12 mouse cellular contexts compared by ENCODE assay signal in the genomic region with DNA sequence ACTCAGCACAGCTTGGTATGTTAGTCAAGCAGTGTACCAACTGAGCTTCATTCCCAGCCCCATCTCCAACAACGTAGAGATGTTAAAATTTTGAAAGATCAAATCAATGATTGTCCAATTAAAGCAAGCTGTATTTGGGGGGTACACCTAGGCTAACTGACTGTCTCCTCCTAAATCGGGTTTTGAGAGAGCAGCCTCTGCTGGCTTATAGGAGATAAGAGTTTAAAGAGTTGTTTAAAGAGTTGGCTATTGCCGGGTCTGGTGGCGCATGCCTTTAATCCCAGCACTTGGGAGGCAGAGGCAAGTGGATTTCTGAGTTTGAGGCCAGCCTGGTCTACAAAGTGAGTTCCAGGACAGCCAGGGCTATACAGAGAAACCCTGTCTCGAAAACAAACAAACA. TPM values are rescaled to one million over a fixed set of nuclear protein-coding genes. Genes with fewer than 3 reads are reported as not detected.
DNase-seq lines count a peak whose midpoint lies in the region; ATAC-seq and TF ChIP-seq lines count a peak whose summit lies in the region.
"Not testable (repeated sequence)": the region's sequence is repeated elsewhere in the genome, so short reads cannot be mapped to it uniquely, and the experiment has no call there.
"Had no signal": no experiment of that assay in that cellular context is flagged by ENCODE, and none has a peak within 500 bp of the region (broad histone marks: within the 10 kb centered on the region; RNA-seq: fewer than 3 reads in every experiment).

No protein-coding gene starts in this region.

- H3K4me2 ChIP-seq in forebrain, embryonic 12.5 days: peak overlapping the region; percentile 83
- peak overlapping the region; percentile 83 for H3K4me2 ChIP-seq in heart, embryonic 13.5 days
- peak overlapping the region; percentile 71; the same call in 1 of the 2 replicates for H3K4me2 ChIP-seq in limb, embryonic 11.5 days (ENCODE audit: low read depth, severe bottlenecking)
- peak overlapping the region; percentile 75 for H3K4me2 ChIP-seq in lung, embryonic 14.5 days
- H3K4me2 ChIP-seq in midbrain, postnatal 0 days (ENCODE audit: low read depth, low read length, poor library complexity, severe bottlenecking): peak overlapping the region; percentile 80

- H3K36me3 ChIP-seq in forebrain, embryonic 12.5 days (replicated peaks); heart, embryonic 13.5 days; limb, embryonic 11.5 days (ENCODE audit: control insufficient read depth, insufficient read depth, low read length); lung, embryonic 14.5 days (ENCODE audit: insufficient read depth); midbrain, postnatal 0 days (ENCODE audit: insufficient read depth, low read length): not testable (repeated sequence)

- peak overlapping the region; percentile 50; the same call in 1 of the 2 replicates for H3K4me3 ChIP-seq in brown adipose tissue, adult 24 weeks (ENCODE audit: insufficient read depth, low read depth, low read length)
- H3K4me3 ChIP-seq in forebrain, embryonic 12.5 days (replicated peaks); limb, embryonic 11.5 days (ENCODE audit: low read depth, low read length): not testable (repeated sequence)
- peak overlapping the region; percentile 96; the same call in 1 of the 2 replicates for H3K4me3 ChIP-seq in heart, embryonic 13.5 days
- H3K4me3 ChIP-seq in lung, embryonic 14.5 days (ENCODE audit: low read depth, low read length): peak overlapping the region; percentile 97
- peak overlapping the region; percentile 90 for H3K4me3 ChIP-seq in midbrain, postnatal 0 days (ENCODE audit: low read depth, low read length)

- peak overlapping the region; percentile 79; the same call in 1 of the 2 replicates for H3K27ac ChIP-seq in brown adipose tissue, adult 24 weeks (replicated peaks; ENCODE audit: low read depth, low read length)
- not testable (repeated sequence) for H3K27ac ChIP-seq in forebrain, embryonic 12.5 days; heart, embryonic 13.5 days (replicated peaks); limb, embryonic 11.5 days (replicated peaks; ENCODE audit: low read depth, low read length); lung, embryonic 14.5 days (ENCODE audit: low read depth)
- H3K27ac ChIP-seq in midbrain, postnatal 0 days (ENCODE audit: low read depth, low read length): peak overlapping the region; percentile 79; the same call in 1 of the 2 replicates

- H3K27me3 ChIP-seq in forebrain, embryonic 12.5 days; heart, embryonic 13.5 days (replicated peaks); limb, embryonic 11.5 days (ENCODE audit: control insufficient read depth, insufficient read depth, low read length); lung, embryonic 14.5 days (ENCODE audit: insufficient read depth, low read length); midbrain, postnatal 0 days (ENCODE audit: insufficient read depth, low read length): not testable (repeated sequence)

- H3K4me1 ChIP-seq in brown adipose tissue, adult 24 weeks (ENCODE audit: control insufficient read depth, insufficient read depth, insufficient read length, low read length); limb, embryonic 11.5 days (ENCODE audit: control insufficient read depth, insufficient read depth, low read length); lung, embryonic 14.5 days (ENCODE audit: insufficient read depth); midbrain, postnatal 0 days (ENCODE audit: insufficient read depth, low read length): not testable (repeated sequence)
- H3K4me1 ChIP-seq in forebrain, embryonic 12.5 days: peaks cover 30% of the 10 kb centered on the region
- H3K4me1 ChIP-seq in heart, embryonic 13.5 days: peaks cover 32% of the 10 kb centered on the region

- not testable (repeated sequence) for ATAC-seq in forebrain, embryonic 12.5 days (ENCODE audit: low FRiP score); heart, embryonic 13.5 days (ENCODE audit: extremely low read depth, insufficient number of reproducible peaks, low FRiP score, low TSS enrichment); limb, embryonic 11.5 days (ENCODE audit: insufficient number of reproducible peaks, low FRiP score, low TSS enrichment, low read depth); lung, embryonic 14.5 days (ENCODE audit: insufficient read depth); midbrain, postnatal 0 days (ENCODE audit: low FRiP score)

- 80% methylated on average over 5 of the region's 5 CpGs for WGBS in forebrain, embryonic 12.5 days
- 69% methylated on average over 5 of the region's 5 CpGs for WGBS in heart, embryonic 13.5 days
- WGBS in limb, embryonic 11.5 days: 77% methylated on average over 5 of the region's 5 CpGs
- 69% methylated on average over 5 of the region's 5 CpGs for WGBS in lung, embryonic 14.5 days
- 83% methylated on average over 5 of the region's 5 CpGs for WGBS in midbrain, postnatal 0 days

- not testable (repeated sequence) for H3K9me3 ChIP-seq in forebrain, embryonic 12.5 days; heart, embryonic 13.5 days; limb, embryonic 11.5 days (ENCODE audit: control insufficient read depth, low read length); lung, embryonic 14.5 days (ENCODE audit: low read depth, low read length); midbrain, postnatal 0 days (ENCODE audit: low read length)

- not testable (repeated sequence) for H3K9ac ChIP-seq in forebrain, embryonic 12.5 days; heart, embryonic 13.5 days; limb, embryonic 11.5 days (ENCODE audit: low read length); midbrain, postnatal 0 days (replicated peaks; ENCODE audit: low read length, poor library complexity, severe bottlenecking)
- 0 out of 2 replicates have a peak overlapping the region, but pooled peaks have one; percentile 92 for H3K9ac ChIP-seq in lung, embryonic 14.5 days

- peak; percentile 24 for DNase-seq in induced T-regulatory cell, adult 2 months (ENCODE audit: low read depth)
- DNase-seq in limb, embryonic 11.5 days (ENCODE audit: low spot score); lung, embryonic 14.5 days; midbrain, postnatal 0 days (ENCODE audit: low spot score): not testable (repeated sequence)

- TF ChIP-seq CTCF in lung, embryonic 14.5 days (IDR thresholded peaks at IDR 0.05; ENCODE audit: low read depth); midbrain, postnatal 0 days (IDR thresholded peaks at IDR 0.05): not testable (repeated sequence)

RNA-seq across cellular contexts. Expression of a gene that starts 0.8 kb away (rescaled TPM):
- polyA plus RNA-seq in brown adipose tissue, adult 24 weeks (2012; ENCODE audit: insufficient read depth, insufficient read length, missing spikeins): 33.6 and 44.6 TPM in 2 replicates
- polyA plus RNA-seq in forebrain, embryonic 12.5 days (2016; fragmentation: Nextera tagmentation; extraction: Ambion mirVana): 41.3 and 41.7 TPM in 2 replicates
- polyA plus RNA-seq in heart, embryonic 13.5 days (2015; fragmentation: Nextera tagmentation; extraction: Ambion mirVana): 30.9 and 36.5 TPM in 2 replicates
- polyA plus RNA-seq in limb, embryonic 11.5 days (2014; fragmentation: Nextera tagmentation; extraction: Ambion mirVana): 39.2 and 41.3 TPM in 2 replicates
- 41.2 and 42.2 TPM in 2 replicates for polyA plus RNA-seq in lung, embryonic 14.5 days (2014; fragmentation: Nextera tagmentation; extraction: Ambion mirVana)
- total RNA-seq in midbrain, postnatal 0 days (2014; rRNA removed): 37.5 and 38.9 TPM in 2 replicates
- polyA plus RNA-seq in midbrain, postnatal 0 days (2015; fragmentation: Nextera tagmentation; extraction: Ambion mirVana): 37.1 and 38.3 TPM in 2 replicates

RNA-seq across cellular contexts. Expression of a gene that starts 0.8 kb away (rescaled TPM):
- 4.4 and 4.5 TPM in 2 replicates for polyA plus RNA-seq in brown adipose tissue, adult 24 weeks (2012; ENCODE audit: insufficient read depth, insufficient read length, missing spikeins)
- 9.0 and 9.3 TPM in 2 replicates for polyA plus RNA-seq in forebrain, embryonic 12.5 days (2016; fragmentation: Nextera tagmentation; extraction: Ambion mirVana)
- 4.1 and 4.2 TPM in 2 replicates for polyA plus RNA-seq in heart, embryonic 13.5 days (2015; fragmentation: Nextera tagmentation; extraction: Ambion mirVana)
- 9.5 and 9.9 TPM in 2 replicates for polyA plus RNA-seq in limb, embryonic 11.5 days (2014; fragmentation: Nextera tagmentation; extraction: Ambion mirVana)
- polyA plus RNA-seq in lung, embryonic 14.5 days (2014; fragmentation: Nextera tagmentation; extraction: Ambion mirVana): 6.2 and 6.6 TPM in 2 replicates
- total RNA-seq in midbrain, postnatal 0 days (2014; rRNA removed): 3.1 and 5.4 TPM in 2 replicates
- polyA plus RNA-seq in midbrain, postnatal 0 days (2015; fragmentation: Nextera tagmentation; extraction: Ambion mirVana): 3.2 and 4.0 TPM in 2 replicates

RNA-seq across cellular contexts. Expression of a gene that starts 2.9 kb away (rescaled TPM):
- 16.9 and 18.7 TPM in 2 replicates for polyA plus RNA-seq in brown adipose tissue, adult 24 weeks (2012; ENCODE audit: insufficient read depth, insufficient read length, missing spikeins)
- 38.2 and 40.2 TPM in 2 replicates for polyA plus RNA-seq in forebrain, embryonic 12.5 days (2016; fragmentation: Nextera tagmentation; extraction: Ambion mirVana)
- 23.1 and 26.3 TPM in 2 replicates for polyA plus RNA-seq in heart, embryonic 13.5 days (2015; fragmentation: Nextera tagmentation; extraction: Ambion mirVana)
- polyA plus RNA-seq in limb, embryonic 11.5 days (2014; fragmentation: Nextera tagmentation; extraction: Ambion mirVana): 41.7 and 45.5 TPM in 2 replicates
- polyA plus RNA-seq in lung, embryonic 14.5 days (2014; fragmentation: Nextera tagmentation; extraction: Ambion mirVana): 40.9 and 41.7 TPM in 2 replicates
- 11.8 and 14.8 TPM in 2 replicates for total RNA-seq in midbrain, postnatal 0 days (2014; rRNA removed)
- polyA plus RNA-seq in midbrain, postnatal 0 days (2015; fragmentation: Nextera tagmentation; extraction: Ambion mirVana): 28.0 and 29.3 TPM in 2 replicates

RNA-seq across cellular contexts. Expression of a gene that starts 59.9 kb away (rescaled TPM):
- not detected in 2 replicates for polyA plus RNA-seq in brown adipose tissue, adult 24 weeks (2012; ENCODE audit: insufficient read depth, insufficient read length, missing spikeins)
- polyA plus RNA-seq in forebrain, embryonic 12.5 days (2016; fragmentation: Nextera tagmentation; extraction: Ambion mirVana): 0.17 and 0.23 TPM in 2 replicates
- 0.16 and 0.32 TPM in 2 replicates for polyA plus RNA-seq in heart, embryonic 13.5 days (2015; fragmentation: Nextera tagmentation; extraction: Ambion mirVana)
- polyA plus RNA-seq in limb, embryonic 11.5 days (2014; fragmentation: Nextera tagmentation; extraction: Ambion mirVana): not detected in 2 replicates
- polyA plus RNA-seq in lung, embryonic 14.5 days (2014; fragmentation: Nextera tagmentation; extraction: Ambion mirVana): 0.68 and 0.93 TPM in 2 replicates
- total RNA-seq in midbrain, postnatal 0 days (2014; rRNA removed): not detected in 2 replicates
- polyA plus RNA-seq in midbrain, postnatal 0 days (2015; fragmentation: Nextera tagmentation; extraction: Ambion mirVana): not detected in 2 replicates
- total RNA-seq: adrenal gland, adult 2 months; gastrocnemius, postnatal 10 days; heart, postnatal 25 days; layer of hippocampus, postnatal 14 days; megakaryocyte-erythroid progenitor cell, adult 5-6 weeks had no signal
- polyA plus RNA-seq: adrenal gland, adult 2 months had no signal
